Mouse (Mus musculus) kidney, adult 2 months (tissue): ENCODE data around the gene 5031439G07Rik.

ENCODE experiments used
- CTCF ChIP-seq: fragments of 200-500 bp; conservative IDR thresholded peaks from 2 replicates; pipeline ENCODE4 v1.5.1; 2011; ENCODE audit warnings: low read depth, mild to moderate bottlenecking, control low read depth, low read length, moderate library complexity, mixed read lengths; ENCODE audit not compliant: insufficient read depth, insufficient read length
- POLR2A ChIP-seq: fragments of 200-500 bp; IDR thresholded peaks from one replicate; pipeline ENCODE4 v1.6.1; 2011; ENCODE audit warnings: low read depth, low read length, control low read depth

DNA sequence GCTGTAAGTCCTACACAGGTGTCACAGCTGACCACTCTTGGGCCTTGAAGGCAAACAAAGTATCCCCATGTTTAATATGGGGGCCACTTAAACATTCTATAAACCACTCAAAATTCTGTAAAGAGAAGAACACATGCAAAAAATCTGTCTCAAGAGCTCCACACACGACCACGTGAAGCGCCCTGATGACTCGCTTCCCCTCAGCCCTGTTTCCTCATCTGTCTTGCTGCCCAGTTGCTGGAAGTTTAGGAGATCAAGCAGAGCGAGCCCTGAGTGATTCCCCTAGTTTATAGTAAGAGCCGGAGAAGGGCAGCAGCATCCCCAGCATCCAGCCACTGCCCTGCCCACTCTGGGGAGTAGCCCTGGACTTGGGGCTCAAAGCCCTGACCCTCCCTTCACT lies 28.5 kb downstream of the 5031439G07Rik start:
- TF ChIP-seq CTCF (no peak), POLR2A (no peak)
